Mouse (Mus musculus): ENCODE measurements at regions not wholly inside any gene's neighbourhood (a gene's known extent, or its start where the extent isn't known, plus 50 kb on each side); places are given as distances from the start of the nearest gene placed in this dataset.

GRCm38 (mm10) chr5:26338191-26338590 lies 80.7 kb downstream of the Gm7361 start:
- H3K4me1 ChIP-seq (replicated peaks; ENCODE audit: control insufficient read depth, insufficient read depth, low read length): no peaks in the 10 kb centered on the region
- no peaks in the 10 kb centered on the region for H3K27me3 ChIP-seq (ENCODE audit: control insufficient read depth, insufficient read depth, low read length)
- no peak overlapping the region for H3K4me2 ChIP-seq (replicated peaks)
- no peaks in the 10 kb centered on the region for H3K9me3 ChIP-seq (ENCODE audit: control insufficient read depth, low read length)
- H3K27ac ChIP-seq: no peak overlapping the region
- no peak overlapping the region for H3K4me3 ChIP-seq (replicated peaks; ENCODE audit: low read length)
- no peaks in the 10 kb centered on the region for H3K36me3 ChIP-seq (replicated peaks; ENCODE audit: control insufficient read depth, insufficient read depth)
- no peak overlapping the region for H3K9ac ChIP-seq
- no peak for DNase-seq (ENCODE audit: low spot score)
- no peak for ATAC-seq (ENCODE audit: low FRiP score)

GRCm38 (mm10) chr5:26339266-26339665 lies 81.8 kb downstream of the Gm7361 start:
- no peak overlapping the region for H3K27ac ChIP-seq
- no peak overlapping the region for H3K4me2 ChIP-seq (replicated peaks)
- no peaks in the 10 kb centered on the region for H3K4me1 ChIP-seq (replicated peaks; ENCODE audit: control insufficient read depth, insufficient read depth, low read length)
- ATAC-seq (ENCODE audit: low FRiP score): no peak
- H3K36me3 ChIP-seq (replicated peaks; ENCODE audit: control insufficient read depth, insufficient read depth): no peaks in the 10 kb centered on the region
- H3K9me3 ChIP-seq (ENCODE audit: control insufficient read depth, low read length): no peaks in the 10 kb centered on the region
- H3K4me3 ChIP-seq (replicated peaks; ENCODE audit: low read length): no peak overlapping the region
- H3K27me3 ChIP-seq (ENCODE audit: control insufficient read depth, insufficient read depth, low read length): no peaks in the 10 kb centered on the region
- H3K9ac ChIP-seq: no peak overlapping the region
- DNase-seq (ENCODE audit: low spot score): no peak
- 100% methylated on average over 1 of the region's 1 CpGs for WGBS

- Histone ChIP-seq H3K4me2 (replicated peaks) (no peak overlapping the region), H3K4me3 (replicated peaks; ENCODE audit: low read length) (no peak overlapping the region), H3K9me3 (ENCODE audit: control insufficient read depth, low read length) (no peaks in the 10 kb centered on the region), H3K36me3 (replicated peaks; ENCODE audit: control insufficient read depth, insufficient read depth) (no peaks in the 10 kb centered on the region), H3K4me1 (replicated peaks; ENCODE audit: control insufficient read depth, insufficient read depth, low read length) (no peaks in the 10 kb centered on the region), H3K27ac (no peak overlapping the region), H3K27me3 (ENCODE audit: control insufficient read depth, insufficient read depth, low read length) (no peaks in the 10 kb centered on the region), H3K9ac (no peak overlapping the region)
- ATAC-seq (ENCODE audit: low FRiP score): no peak
- 93% methylated on average over 10 of the region's 10 CpGs for WGBS
- DNase-seq (ENCODE audit: low spot score): no peak
Measured at GRCm38 (mm10) chr5:26355156-26355555, 97.7 kb downstream of the Gm7361 start.

- ATAC-seq (ENCODE audit: low FRiP score) (no peak), DNase-seq (ENCODE audit: low spot score) (no peak)
- no peak overlapping the region for H3K9ac ChIP-seq
- WGBS: 93% methylated on average over 3 of the region's 3 CpGs
- no peak overlapping the region for H3K27ac ChIP-seq
- no peaks in the 10 kb centered on the region for H3K9me3 ChIP-seq (ENCODE audit: control insufficient read depth, low read length)
- H3K4me3 ChIP-seq (replicated peaks; ENCODE audit: low read length): no peak overlapping the region
- H3K27me3 ChIP-seq (ENCODE audit: control insufficient read depth, insufficient read depth, low read length): no peaks in the 10 kb centered on the region
- no peaks in the 10 kb centered on the region for H3K4me1 ChIP-seq (replicated peaks; ENCODE audit: control insufficient read depth, insufficient read depth, low read length)
- H3K4me2 ChIP-seq (replicated peaks): no peak overlapping the region
- H3K36me3 ChIP-seq (replicated peaks; ENCODE audit: control insufficient read depth, insufficient read depth): no peaks in the 10 kb centered on the region
Measured at GRCm38 (mm10) chr5:26359082-26359481, 101.6 kb downstream of the Gm7361 start.

- Histone ChIP-seq H3K9ac (no peak overlapping the region), H3K4me1 (replicated peaks; ENCODE audit: control insufficient read depth, insufficient read depth, low read length) (no peaks in the 10 kb centered on the region), H3K9me3 (ENCODE audit: control insufficient read depth, low read length) (no peaks in the 10 kb centered on the region), H3K36me3 (replicated peaks; ENCODE audit: control insufficient read depth, insufficient read depth) (no peaks in the 10 kb centered on the region), H3K27ac (no peak overlapping the region), H3K27me3 (ENCODE audit: control insufficient read depth, insufficient read depth, low read length) (no peaks in the 10 kb centered on the region), H3K4me2 (replicated peaks) (no peak overlapping the region), H3K4me3 (replicated peaks; ENCODE audit: low read length) (no peak overlapping the region)
- ATAC-seq (ENCODE audit: low FRiP score): no peak
- 71% methylated on average over 10 of the region's 10 CpGs for WGBS
- no peak for DNase-seq (ENCODE audit: low spot score)
Measured at GRCm38 (mm10) chr5:26374175-26374984, 116.9 kb downstream of the Gm7361 start.

- Histone ChIP-seq H3K27ac (no peak overlapping the region), H3K36me3 (replicated peaks; ENCODE audit: control insufficient read depth, insufficient read depth) (no peaks in the 10 kb centered on the region), H3K4me1 (replicated peaks; ENCODE audit: control insufficient read depth, insufficient read depth, low read length) (0 out of 2 replicates have a peak, but pooled peaks cover 3% of the 10 kb centered on the region), H3K4me2 (replicated peaks) (no peak overlapping the region), H3K4me3 (replicated peaks; ENCODE audit: low read length) (no peak overlapping the region), H3K9me3 (ENCODE audit: control insufficient read depth, low read length) (no peaks in the 10 kb centered on the region), H3K9ac (no peak overlapping the region), H3K27me3 (ENCODE audit: control insufficient read depth, insufficient read depth, low read length) (no peaks in the 10 kb centered on the region)
- WGBS: 84% methylated on average over 2 of the region's 2 CpGs
- DNase-seq (ENCODE audit: low spot score): no peak
- ATAC-seq (ENCODE audit: low FRiP score): no peak
Measured at GRCm38 (mm10) chr5:26407088-26407672, 149.7 kb downstream of the Gm7361 start.

GRCm38 (mm10) chr5:26413185-26413584 lies 155.7 kb downstream of the Gm7361 start:
- H3K4me2 ChIP-seq (replicated peaks): no peak overlapping the region
- H3K27me3 ChIP-seq (ENCODE audit: control insufficient read depth, insufficient read depth, low read length): no peaks in the 10 kb centered on the region
- no peaks in the 10 kb centered on the region for H3K36me3 ChIP-seq (replicated peaks; ENCODE audit: control insufficient read depth, insufficient read depth)
- H3K9me3 ChIP-seq (ENCODE audit: control insufficient read depth, low read length): no peaks in the 10 kb centered on the region
- no peak overlapping the region for H3K4me3 ChIP-seq (replicated peaks; ENCODE audit: low read length)
- H3K27ac ChIP-seq: no peak overlapping the region
- DNase-seq (ENCODE audit: low spot score) (no peak), ATAC-seq (ENCODE audit: low FRiP score) (no peak)
- H3K4me1 ChIP-seq (replicated peaks; ENCODE audit: control insufficient read depth, insufficient read depth, low read length): no peaks in the 10 kb centered on the region
- H3K9ac ChIP-seq: no peak overlapping the region
- 35% methylated on average over 1 of the region's 1 CpGs for WGBS

GRCm38 (mm10) chr5:26444331-26445200 lies 187.1 kb downstream of the Gm7361 start:
- no peaks in the 10 kb centered on the region for H3K4me1 ChIP-seq (replicated peaks; ENCODE audit: control insufficient read depth, insufficient read depth, low read length)
- no peaks in the 10 kb centered on the region for H3K9me3 ChIP-seq (ENCODE audit: control insufficient read depth, low read length)
- H3K27ac ChIP-seq: no peak overlapping the region
- DNase-seq (ENCODE audit: low spot score) (no peak), ATAC-seq (ENCODE audit: low FRiP score) (no peak)
- H3K9ac ChIP-seq: no peak overlapping the region
- no peak overlapping the region for H3K4me2 ChIP-seq (replicated peaks)
- no peaks in the 10 kb centered on the region for H3K27me3 ChIP-seq (ENCODE audit: control insufficient read depth, insufficient read depth, low read length)
- H3K36me3 ChIP-seq (replicated peaks; ENCODE audit: control insufficient read depth, insufficient read depth): no peaks in the 10 kb centered on the region
- 76% methylated on average over 4 of the region's 4 CpGs for WGBS
- H3K4me3 ChIP-seq (replicated peaks; ENCODE audit: low read length): no peak overlapping the region

GRCm38 (mm10) chr5:26451306-26451705 lies 193.8 kb downstream of the Gm7361 start:
- no peak for DNase-seq (ENCODE audit: low spot score)
- Histone ChIP-seq H3K4me1 (replicated peaks; ENCODE audit: control insufficient read depth, insufficient read depth, low read length) (no peaks in the 10 kb centered on the region), H3K4me3 (replicated peaks; ENCODE audit: low read length) (no peak overlapping the region), H3K4me2 (replicated peaks) (no peak overlapping the region), H3K27ac (no peak overlapping the region), H3K9ac (no peak overlapping the region), H3K27me3 (ENCODE audit: control insufficient read depth, insufficient read depth, low read length) (no peaks in the 10 kb centered on the region), H3K9me3 (ENCODE audit: control insufficient read depth, low read length) (0 out of 2 replicates have a peak, but pooled peaks cover 4% of the 10 kb centered on the region), H3K36me3 (replicated peaks; ENCODE audit: control insufficient read depth, insufficient read depth) (no peaks in the 10 kb centered on the region)
- WGBS: 39% methylated on average over 1 of the region's 1 CpGs
- no peak for ATAC-seq (ENCODE audit: low FRiP score)
